Mouse (Mus musculus): ENCODE results near the gene Mmp23. TPM values are rescaled to one million over a fixed set of nuclear protein-coding genes. Genes with fewer than 3 reads are reported as not detected.

Gene Mmp23
- polyA plus RNA-seq, 2 experiments: 2.8 to 5.4 TPM

- Histone ChIP-seq H3K36me3 (replicated peaks; ENCODE audit: control insufficient read depth, insufficient read depth, low read depth) (no peaks in the 10 kb centered on the region), H3K9ac (replicated peaks) (no peak overlapping the region), H3K4me3 (ENCODE audit: insufficient read depth in 1 of 2, low read depth in 2 of 2, low read length in 2 of 2) (no peak overlapping the region), H3K9me3 (ENCODE audit: control insufficient read depth, low read length) (no peaks in the 10 kb centered on the region), H3K4me1 (replicated peaks; ENCODE audit: control insufficient read depth in 2 of 2, insufficient read depth in 2 of 2, low read length in 1 of 2) (peaks cover 3 to 9% of the 10 kb centered on the region in 2 experiments; a peak in 2 of 4 replicates), H3K4me2 (ENCODE audit: low read depth) (no peak overlapping the region), H3K27ac (no peak overlapping the region), H3K27me3 (ENCODE audit: control insufficient read depth, insufficient read depth, low read length) (no peaks in the 10 kb centered on the region)
- ATAC-seq (ENCODE audit: insufficient read depth) (no peak), DNase-seq (ENCODE audit: low read depth in 3 of 3, low spot score in 3 of 3) (no peak)
- TF ChIP-seq CTCF (IDR thresholded peaks at IDR 0.05; ENCODE audit: low read depth): no peak
- TF ChIP-seq EP300 (IDR thresholded peaks at IDR 0.05; ENCODE audit: low read depth): no peak
Measured at GRCm38 (mm10) chr4:155666903-155667302, 13.7 kb upstream of the Mmp23 start.

- WGBS (ENCODE audit: insufficient replicate concordance): 76% methylated on average over 12 of the region's 12 CpGs
- no peaks in the 10 kb centered on the region for H3K4me1 ChIP-seq (replicated peaks; ENCODE audit: control insufficient read depth in 2 of 2, insufficient read depth in 2 of 2, low read length in 1 of 2)
- no peaks in the 10 kb centered on the region for H3K9me3 ChIP-seq (ENCODE audit: control insufficient read depth, low read length)
- H3K4me2 ChIP-seq (ENCODE audit: low read depth): no peak overlapping the region
- no peaks in the 10 kb centered on the region for H3K36me3 ChIP-seq (replicated peaks; ENCODE audit: control insufficient read depth, insufficient read depth, low read depth)
- no peaks in the 10 kb centered on the region for H3K27me3 ChIP-seq (ENCODE audit: control insufficient read depth, insufficient read depth, low read length)
- ATAC-seq (ENCODE audit: insufficient read depth) (no peak), DNase-seq (ENCODE audit: low read depth in 3 of 3, low spot score in 3 of 3) (no peak)
- H3K4me3 ChIP-seq (ENCODE audit: insufficient read depth in 1 of 2, low read depth in 2 of 2, low read length in 2 of 2): no peak overlapping the region
- H3K9ac ChIP-seq (replicated peaks): no peak overlapping the region
- no peak for TF ChIP-seq EP300 (IDR thresholded peaks at IDR 0.05; ENCODE audit: low read depth)
- TF ChIP-seq CTCF (IDR thresholded peaks at IDR 0.05; ENCODE audit: low read depth): no peak
- no peak overlapping the region for H3K27ac ChIP-seq
Measured at GRCm38 (mm10) chr4:155660641-155661040, 7.5 kb upstream of the Mmp23 start.

- DNase-seq (ENCODE audit: low read depth in 3 of 3, low spot score in 3 of 3) (no peak), ATAC-seq (ENCODE audit: insufficient read depth) (no peak)
- Histone ChIP-seq H3K36me3 (replicated peaks; ENCODE audit: control insufficient read depth, insufficient read depth, low read depth) (no peaks in the 10 kb centered on the region), H3K27ac (no peak overlapping the region), H3K4me2 (ENCODE audit: low read depth) (no peak overlapping the region), H3K9me3 (ENCODE audit: control insufficient read depth, low read length) (no peaks in the 10 kb centered on the region), H3K9ac (replicated peaks) (no peak overlapping the region), H3K4me3 (ENCODE audit: insufficient read depth in 1 of 2, low read depth in 2 of 2, low read length in 2 of 2) (no peak overlapping the region), H3K27me3 (ENCODE audit: control insufficient read depth, insufficient read depth, low read length) (peaks cover 13% of the 10 kb centered on the region), H3K4me1 (replicated peaks; ENCODE audit: control insufficient read depth in 2 of 2, insufficient read depth in 2 of 2, low read length in 1 of 2) (no peaks in the 10 kb centered on the region)
- 79% methylated on average over 10 of the region's 10 CpGs for WGBS (ENCODE audit: insufficient replicate concordance)
- no peak for TF ChIP-seq CTCF (IDR thresholded peaks at IDR 0.05; ENCODE audit: low read depth)
- TF ChIP-seq EP300 (IDR thresholded peaks at IDR 0.05; ENCODE audit: low read depth): no peak
Measured at GRCm38 (mm10) chr4:155658961-155659360, 5.8 kb upstream of the Mmp23 start.

- Histone ChIP-seq H3K27me3 (ENCODE audit: control insufficient read depth, insufficient read depth, low read length) (peaks cover 39% of the 10 kb centered on the region), H3K4me1 (replicated peaks; ENCODE audit: control insufficient read depth in 2 of 2, insufficient read depth in 2 of 2, low read length in 1 of 2) (no peaks in the 10 kb centered on the region), H3K9me3 (ENCODE audit: control insufficient read depth, low read length) (no peaks in the 10 kb centered on the region), H3K4me2 (ENCODE audit: low read depth) (no peak overlapping the region), H3K27ac (no peak overlapping the region), H3K36me3 (replicated peaks; ENCODE audit: control insufficient read depth, insufficient read depth, low read depth) (no peaks in the 10 kb centered on the region), H3K9ac (replicated peaks) (no peak overlapping the region), H3K4me3 (ENCODE audit: insufficient read depth in 1 of 2, low read depth in 2 of 2, low read length in 2 of 2) (no peak overlapping the region)
- WGBS (ENCODE audit: insufficient replicate concordance): 82% methylated on average over 13 of the region's 13 CpGs
- no peak for DNase-seq (ENCODE audit: low read depth in 3 of 3, low spot score in 3 of 3)
- TF ChIP-seq EP300 (IDR thresholded peaks at IDR 0.05; ENCODE audit: low read depth) (no peak), CTCF (IDR thresholded peaks at IDR 0.05; ENCODE audit: low read depth) (no peak)
- no peak for ATAC-seq (ENCODE audit: insufficient read depth)
Measured at GRCm38 (mm10) chr4:155656214-155656751, 3.1 kb upstream of the Mmp23 start.

GRCm38 (mm10) chr4:155654456-155655298, 1.5 kb upstream of the Mmp23 start:
- TF ChIP-seq EP300 (IDR thresholded peaks at IDR 0.05; ENCODE audit: low read depth) (no peak), CTCF (IDR thresholded peaks at IDR 0.05; ENCODE audit: low read depth) (no peak)
- Histone ChIP-seq H3K27me3 (ENCODE audit: control insufficient read depth, insufficient read depth, low read length) (peaks cover 39% of the 10 kb centered on the region), H3K27ac (no peak overlapping the region), H3K9ac (replicated peaks) (no peak overlapping the region), H3K9me3 (ENCODE audit: control insufficient read depth, low read length) (no peaks in the 10 kb centered on the region), H3K4me1 (replicated peaks; ENCODE audit: control insufficient read depth in 2 of 2, insufficient read depth in 2 of 2, low read length in 1 of 2) (no peaks in the 10 kb centered on the region), H3K4me2 (ENCODE audit: low read depth) (peak overlapping the region; percentile 59), H3K4me3 (ENCODE audit: insufficient read depth in 1 of 2, low read depth in 2 of 2, low read length in 2 of 2) (peak overlapping the region; percentile 27 to 35), H3K36me3 (replicated peaks; ENCODE audit: control insufficient read depth, insufficient read depth, low read depth) (peaks cover 7% of the 10 kb centered on the region)
- no peak for DNase-seq (ENCODE audit: low read depth in 3 of 3, low spot score in 3 of 3)
- peak; percentile 19; the same call in 1 of the 2 replicates for ATAC-seq (ENCODE audit: insufficient read depth)
- WGBS (ENCODE audit: insufficient replicate concordance): 5% methylated on average over 52 of the region's 52 CpGs
